Mouse (Mus musculus) midbrain, embryonic 15.5 days (tissue): Measurements from ENCODE around the gene Dusp3. TPM values are rescaled to one million over a fixed set of nuclear protein-coding genes. Genes with fewer than 3 reads are reported as not detected.

ENCODE experiments used
- ATAC-seq: fragments of 200-750 bp; cut with Nextera tagmentation; replicated peaks from 2 replicates; pipeline ENCODE4 v1.8.0; 2017; ENCODE audit warnings: moderate TSS enrichment
- H3K27ac ChIP-seq: fragments of 300-500 bp; sonication (generic); 2 replicates; pipeline ENCODE4 v1.5.1; 2015; ENCODE audit warnings: mild to moderate bottlenecking, inconsistent platforms
- H3K27me3 ChIP-seq: fragments of 300-500 bp; sonication (generic); replicated peaks from 2 replicates; pipeline ENCODE4 v1.6.1; 2015; ENCODE audit warnings: inconsistent platforms
- H3K36me3 ChIP-seq: fragments of 300-500 bp; sonication (generic); replicated peaks from 2 replicates; pipeline ENCODE4 v1.6.1; 2015; ENCODE audit warnings: inconsistent platforms
- H3K4me1 ChIP-seq: fragments of 300-500 bp; sonication (generic); 2 replicates; pipeline ENCODE4 v1.6.1; 2015; ENCODE audit warnings: inconsistent platforms
- H3K4me2 ChIP-seq: fragments of 300-500 bp; sonication (generic); 2 replicates; pipeline ENCODE4 v1.6.1; 2015; ENCODE audit warnings: inconsistent platforms, mild to moderate bottlenecking, moderate library complexity
- H3K4me3 ChIP-seq: fragments of 300-500 bp; sonication (generic); 2 replicates; pipeline ENCODE4 v1.5.1; 2015; ENCODE audit warnings: mild to moderate bottlenecking, inconsistent platforms
- H3K9ac ChIP-seq: fragments of 300-500 bp; sonication (generic); 2 replicates; pipeline ENCODE4 v1.6.1; 2015; ENCODE audit warnings: mild to moderate bottlenecking, inconsistent platforms
- H3K9me3 ChIP-seq: fragments of 300-500 bp; sonication (generic); 2 replicates; pipeline ENCODE4 v1.6.1; 2016; ENCODE audit warnings: inconsistent platforms
- WGBS: fragments of 180-500 bp; shearing (Covaris S2); methylation state at CpG from one replicate; pipeline ENCODE4 v1.1.7; 2015; ENCODE audit warnings: mixed read lengths; 5-methylcytosine and 5-hydroxymethylcytosine counted together
- polyA plus RNA-seq: library from polyadenylated mRNA; unstranded; fragments of >200 nt; fragmentation: Nextera tagmentation; extraction: Ambion mirVana; gene quantifications from 2 replicates; pipeline ENCODE4 v1.2.1, GENCODE M21; 2015

Gene Dusp3
- polyA plus RNA-seq, 1 experiment from 2014 or later = 22.2 TPM

GRCm38 (mm10) chr11:102025991-102026660 is 39.3 kb upstream of the Dusp3 start:
- peak; percentile 46 for ATAC-seq

GRCm38 (mm10) chr11:102025354-102025753 is 38.5 kb upstream of the Dusp3 start:
- peak overlapping the region; percentile 65 for H3K4me2 ChIP-seq
- peaks cover 31% of the 10 kb centered on the region for H3K4me1 ChIP-seq
- no peak for ATAC-seq
- WGBS = 33% methylated on average over 7 of the region's 7 CpGs
- H3K4me3 ChIP-seq = peak overlapping the region; percentile 71
- H3K9ac ChIP-seq = no peak overlapping the region
- no peak overlapping the region for H3K27ac ChIP-seq
- no peaks in the 10 kb centered on the region for H3K27me3 ChIP-seq
- no peaks in the 10 kb centered on the region for H3K9me3 ChIP-seq
- peaks cover 4% of the 10 kb centered on the region; the same call in 1 of the 2 replicates for H3K36me3 ChIP-seq

More at GRCm38 (mm10) chr11:102025991-102026660, 39.3 kb upstream of the Dusp3 start:
- Histone ChIP-seq H3K27me3 (no peaks in the 10 kb centered on the region), H3K4me1 (peaks cover 31% of the 10 kb centered on the region), H3K9ac (peak overlapping the region; percentile 75), H3K27ac (peak overlapping the region; percentile 91), H3K36me3 (peaks cover 4% of the 10 kb centered on the region; the same call in 1 of the 2 replicates), H3K9me3 (no peaks in the 10 kb centered on the region), H3K4me2 (peak overlapping the region; percentile 65), H3K4me3 (peak overlapping the region; percentile 71)
- WGBS = 2% methylated on average over 23 of the region's 23 CpGs

- H3K9ac ChIP-seq = peak overlapping the region; percentile 6; the same call in 1 of the 2 replicates
- 82% methylated on average over 4 of the region's 4 CpGs for WGBS
- peaks cover 31% of the 10 kb centered on the region for H3K4me1 ChIP-seq
- H3K4me2 ChIP-seq = peak overlapping the region; percentile 65
- H3K27me3 ChIP-seq = no peaks in the 10 kb centered on the region
- H3K4me3 ChIP-seq = no peak overlapping the region
- no peak for ATAC-seq
- H3K27ac ChIP-seq = no peak overlapping the region
- no peaks in the 10 kb centered on the region for H3K9me3 ChIP-seq
- H3K36me3 ChIP-seq = peaks cover 4% of the 10 kb centered on the region; the same call in 1 of the 2 replicates
Observed at GRCm38 (mm10) chr11:102024875-102025274, 38.1 kb upstream of the Dusp3 start.

DNA sequence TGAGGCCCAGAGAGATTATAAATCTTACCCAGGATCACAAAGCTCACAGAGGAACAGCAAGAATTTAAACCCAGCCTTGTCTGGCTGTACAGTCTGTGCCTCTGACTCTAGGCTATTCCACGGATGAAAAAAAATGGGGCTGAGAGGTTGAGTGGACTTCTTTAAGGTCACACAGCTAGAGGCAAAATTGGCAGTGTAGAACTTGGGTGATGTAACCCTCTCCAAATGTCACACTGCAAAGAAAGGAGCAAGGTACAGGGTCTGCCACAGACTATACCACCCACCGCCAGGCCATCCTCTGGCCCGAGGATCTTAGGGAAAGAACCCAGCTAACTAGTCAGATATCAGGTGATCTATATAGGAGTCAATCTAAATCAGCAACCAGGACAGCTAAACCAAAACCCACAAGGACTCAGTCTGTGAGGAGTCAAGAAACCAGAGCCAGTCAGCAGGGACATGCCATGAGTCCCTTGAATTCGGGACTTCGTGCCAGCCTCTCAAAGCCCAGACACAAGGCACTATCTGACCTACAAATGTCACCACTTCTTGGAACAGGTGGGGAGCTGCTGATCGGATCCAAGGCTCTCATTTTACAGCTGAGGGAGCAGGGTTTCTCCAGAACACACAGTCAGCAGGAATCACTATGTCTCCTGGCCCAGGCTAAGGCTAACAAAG is 37.4 kb upstream of the Dusp3 start:
- Histone ChIP-seq H3K9me3 (no peaks in the 10 kb centered on the region), H3K36me3 (peaks cover 4% of the 10 kb centered on the region; the same call in 1 of the 2 replicates), H3K27ac (no peak overlapping the region), H3K27me3 (no peaks in the 10 kb centered on the region), H3K9ac (no peak overlapping the region), H3K4me2 (peak overlapping the region; percentile 65; the same call in 1 of the 2 replicates), H3K4me1 (peaks cover 31% of the 10 kb centered on the region), H3K4me3 (no peak overlapping the region)
- 80% methylated on average over 6 of the region's 6 CpGs for WGBS
- no peak for ATAC-seq

- peaks cover 7% of the 10 kb centered on the region; the same call in 1 of the 2 replicates for H3K36me3 ChIP-seq
- H3K27me3 ChIP-seq = no peaks in the 10 kb centered on the region
- peaks cover 31% of the 10 kb centered on the region for H3K4me1 ChIP-seq
- no peak for ATAC-seq
- no peak overlapping the region for H3K27ac ChIP-seq
- no peak overlapping the region for H3K9ac ChIP-seq
- no peak overlapping the region for H3K4me3 ChIP-seq
- 81% methylated on average over 13 of the region's 13 CpGs for WGBS
- no peak overlapping the region for H3K4me2 ChIP-seq
- no peaks in the 10 kb centered on the region for H3K9me3 ChIP-seq
Observed at GRCm38 (mm10) chr11:102023406-102023805, 36.6 kb upstream of the Dusp3 start.

GRCm38 (mm10) chr11:102021196-102021595 is 34.4 kb upstream of the Dusp3 start:
- 81% methylated on average over 5 of the region's 5 CpGs for WGBS
- H3K36me3 ChIP-seq = peaks cover 13% of the 10 kb centered on the region; the same call in 1 of the 2 replicates
- no peak overlapping the region for H3K4me2 ChIP-seq
- no peaks in the 10 kb centered on the region for H3K27me3 ChIP-seq
- no peak overlapping the region for H3K9ac ChIP-seq
- no peak overlapping the region for H3K27ac ChIP-seq
- no peak for ATAC-seq
- H3K9me3 ChIP-seq = no peaks in the 10 kb centered on the region
- H3K4me1 ChIP-seq = peaks cover 19% of the 10 kb centered on the region
- no peak overlapping the region for H3K4me3 ChIP-seq

- no peak for ATAC-seq
- WGBS = 56% methylated on average over 9 of the region's 9 CpGs
- Histone ChIP-seq H3K4me3 (no peak overlapping the region), H3K4me2 (no peak overlapping the region), H3K36me3 (peaks cover 13% of the 10 kb centered on the region; the same call in 1 of the 2 replicates), H3K9me3 (no peaks in the 10 kb centered on the region), H3K4me1 (peaks cover 11% of the 10 kb centered on the region), H3K27ac (no peak overlapping the region), H3K9ac (no peak overlapping the region), H3K27me3 (no peaks in the 10 kb centered on the region)
Observed at GRCm38 (mm10) chr11:102019736-102020135, 32.9 kb upstream of the Dusp3 start.

DNA sequence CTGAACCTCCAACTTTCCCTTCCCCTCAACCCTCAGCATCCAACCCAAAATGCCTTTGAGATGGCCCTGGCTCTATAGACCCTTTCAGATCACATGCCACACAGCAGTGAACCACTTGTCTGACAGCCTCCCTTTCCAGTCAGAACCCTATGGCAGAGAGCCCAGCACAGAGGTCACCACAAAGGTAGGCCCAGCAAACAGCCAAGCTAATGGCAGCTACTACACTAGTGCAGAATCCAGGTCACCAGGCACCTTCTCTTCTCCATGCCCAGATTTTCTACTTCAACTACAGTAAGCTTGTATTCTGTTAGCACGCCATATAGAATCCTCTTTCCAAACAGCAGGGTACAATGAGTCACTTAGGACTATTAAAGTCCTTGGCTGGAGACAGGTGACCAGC is 29.3 kb upstream of the Dusp3 start:
- H3K4me3 ChIP-seq = no peak overlapping the region
- no peak overlapping the region for H3K9ac ChIP-seq
- ATAC-seq = no peak
- 0 out of 2 replicates have a peak, but pooled peaks cover 5% of the 10 kb centered on the region for H3K4me1 ChIP-seq
- H3K36me3 ChIP-seq = peaks cover 20% of the 10 kb centered on the region; the same call in 1 of the 2 replicates
- 97% methylated on average over 1 of the region's 1 CpGs for WGBS
- H3K9me3 ChIP-seq = no peaks in the 10 kb centered on the region
- no peak overlapping the region for H3K27ac ChIP-seq
- no peak overlapping the region for H3K4me2 ChIP-seq
- H3K27me3 ChIP-seq = no peaks in the 10 kb centered on the region

DNA sequence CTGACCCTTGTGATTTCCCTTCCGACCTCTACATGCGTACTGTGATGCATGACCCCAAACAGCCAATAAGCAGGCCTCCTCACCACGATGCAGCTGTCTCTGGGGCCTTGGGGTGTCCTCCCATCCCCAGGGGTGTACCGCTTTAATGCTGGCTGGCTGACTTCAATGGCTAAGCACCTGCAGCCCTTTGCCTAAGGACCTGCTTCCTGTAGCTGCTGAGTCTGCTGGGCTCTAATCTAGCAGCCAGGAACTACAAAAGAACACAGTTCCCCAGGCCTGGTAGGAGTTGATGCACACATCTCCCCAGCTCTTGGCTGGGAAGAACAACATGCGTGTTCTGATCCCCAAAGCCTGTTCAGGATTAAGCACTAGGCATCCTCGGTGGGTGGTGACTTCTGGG is 28.7 kb upstream of the Dusp3 start:
- Histone ChIP-seq H3K27ac (0 out of 2 replicates have a peak overlapping the region, but pooled peaks have one; percentile 8), H3K4me3 (no peak overlapping the region), H3K9me3 (no peaks in the 10 kb centered on the region), H3K36me3 (peaks cover 25% of the 10 kb centered on the region; the same call in 1 of the 2 replicates), H3K4me2 (no peak overlapping the region), H3K4me1 (peaks cover 5% of the 10 kb centered on the region; the same call in 1 of the 2 replicates), H3K27me3 (no peaks in the 10 kb centered on the region), H3K9ac (no peak overlapping the region)
- no peak for ATAC-seq
- 51% methylated on average over 6 of the region's 6 CpGs for WGBS

- WGBS = 86% methylated on average over 8 of the region's 8 CpGs
- H3K4me2 ChIP-seq = no peak overlapping the region
- H3K27ac ChIP-seq = no peak overlapping the region
- no peak overlapping the region for H3K4me3 ChIP-seq
- H3K9ac ChIP-seq = no peak overlapping the region
- H3K4me1 ChIP-seq = peaks cover 5% of the 10 kb centered on the region; the same call in 1 of the 2 replicates
- H3K9me3 ChIP-seq = no peaks in the 10 kb centered on the region
- no peak for ATAC-seq
- H3K36me3 ChIP-seq = peaks cover 31% of the 10 kb centered on the region
- H3K27me3 ChIP-seq = no peaks in the 10 kb centered on the region
Observed at GRCm38 (mm10) chr11:102013201-102013600, 26.4 kb upstream of the Dusp3 start.

- peaks cover 36% of the 10 kb centered on the region for H3K36me3 ChIP-seq
- no peak overlapping the region for H3K4me2 ChIP-seq
- no peaks in the 10 kb centered on the region for H3K9me3 ChIP-seq
- no peaks in the 10 kb centered on the region for H3K27me3 ChIP-seq
- WGBS = 69% methylated on average over 8 of the region's 8 CpGs
- H3K4me3 ChIP-seq = no peak overlapping the region
- peaks cover 5% of the 10 kb centered on the region; the same call in 1 of the 2 replicates for H3K4me1 ChIP-seq
- ATAC-seq = no peak
- no peak overlapping the region for H3K9ac ChIP-seq
- no peak overlapping the region for H3K27ac ChIP-seq
Observed at GRCm38 (mm10) chr11:102011510-102011909, 24.7 kb upstream of the Dusp3 start.

GRCm38 (mm10) chr11:102010140-102010539 is 23.3 kb upstream of the Dusp3 start:
- Histone ChIP-seq H3K4me3 (no peak overlapping the region), H3K4me1 (peaks cover under 1% of the 10 kb centered on the region; the same call in 1 of the 2 replicates), H3K27ac (peak overlapping the region; percentile 53), H3K9ac (no peak overlapping the region), H3K27me3 (no peaks in the 10 kb centered on the region), H3K9me3 (no peaks in the 10 kb centered on the region), H3K4me2 (no peak overlapping the region), H3K36me3 (peaks cover 36% of the 10 kb centered on the region)
- WGBS = 38% methylated on average over 13 of the region's 13 CpGs
- peak; percentile 48; the same call in 1 of the 2 replicates for ATAC-seq
